Mouse (Mus musculus): Measurements from ENCODE around the gene Col6a6. TPM values are rescaled to one million over a fixed set of nuclear protein-coding genes. Genes with fewer than 3 reads are reported as not detected.

The Col6a6 gene
- polyA plus RNA-seq, 1 experiment from 2014 or later: 1.3 TPM

DNA sequence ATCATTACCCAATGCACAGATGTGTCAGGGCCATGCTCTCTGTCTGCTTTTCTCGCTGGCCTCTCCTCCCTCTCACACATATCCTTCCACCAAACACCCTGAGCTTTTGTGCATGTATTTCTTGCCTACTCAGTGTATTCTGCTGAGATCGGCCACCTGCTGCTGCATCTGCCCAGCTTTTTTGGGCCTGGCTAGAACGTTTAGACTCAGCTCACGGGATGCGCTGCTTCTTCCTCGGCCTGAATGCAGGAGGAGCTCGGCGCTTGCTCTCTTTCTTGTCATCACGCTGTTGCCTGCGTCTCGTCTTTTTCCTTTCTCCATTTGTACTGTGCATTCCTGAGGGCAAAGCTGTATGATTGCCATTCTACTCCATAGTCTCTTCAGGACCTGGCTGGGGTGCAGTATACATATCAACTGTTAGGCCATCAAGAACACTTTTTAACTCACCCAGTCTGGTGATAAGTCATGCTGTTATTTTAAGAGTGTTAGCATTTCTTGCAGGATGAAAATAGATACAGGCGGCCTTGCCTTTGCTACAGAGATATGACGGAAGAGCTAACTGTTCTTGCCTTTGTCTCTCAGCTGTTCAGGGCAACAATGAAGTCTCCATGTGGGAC is 143.3 kb downstream of the Col6a6 start:
- 85% methylated on average over 13 of the region's 13 CpGs for WGBS
- Histone ChIP-seq H3K27me3 (ENCODE audit: control insufficient read depth, insufficient read depth, low read depth, low read length) (no peaks in the 10 kb centered on the region), H3K27ac (ENCODE audit: low read length) (no peak overlapping the region), H3K9me3 (ENCODE audit: control insufficient read depth, low read length) (no peaks in the 10 kb centered on the region), H3K9ac (ENCODE audit: low read length) (no peak overlapping the region), H3K36me3 (ENCODE audit: control insufficient read depth, insufficient read depth, low read length) (peaks cover 26% of the 10 kb centered on the region), H3K4me2 (ENCODE audit: low read depth, low read length) (no peak overlapping the region), H3K4me3 (ENCODE audit: low read length) (no peak overlapping the region), H3K4me1 (replicated peaks; ENCODE audit: control insufficient read depth, insufficient read depth, low read length) (no peaks in the 10 kb centered on the region)
- no peak for ATAC-seq (ENCODE audit: low read depth)

DNA sequence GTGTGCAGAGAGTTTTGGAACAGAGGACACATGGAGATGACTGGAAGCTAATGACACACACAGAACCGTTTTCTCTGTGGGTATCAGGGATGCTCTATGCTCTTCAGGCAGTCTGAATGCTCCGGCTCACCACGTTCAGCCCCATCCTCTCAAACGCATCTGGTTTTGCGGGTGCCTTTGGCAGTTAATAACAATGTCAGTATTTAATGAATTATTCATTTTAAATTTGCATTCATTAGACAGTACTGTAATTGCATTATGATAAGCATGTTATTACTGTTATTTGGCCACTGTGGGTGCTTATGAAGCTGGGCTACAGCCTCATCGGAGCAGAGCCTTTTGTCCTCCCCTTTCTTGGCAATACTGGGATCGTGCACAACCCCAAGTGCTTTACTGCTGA is 146.6 kb downstream of the Col6a6 start:
- 90% methylated on average over 7 of the region's 7 CpGs for WGBS
- H3K4me3 ChIP-seq (ENCODE audit: low read length): no peak overlapping the region
- H3K9me3 ChIP-seq (ENCODE audit: control insufficient read depth, low read length): no peaks in the 10 kb centered on the region
- H3K4me1 ChIP-seq (replicated peaks; ENCODE audit: control insufficient read depth, insufficient read depth, low read length): no peaks in the 10 kb centered on the region
- no peak for ATAC-seq (ENCODE audit: low read depth)
- H3K27me3 ChIP-seq (ENCODE audit: control insufficient read depth, insufficient read depth, low read depth, low read length): no peaks in the 10 kb centered on the region
- no peak overlapping the region for H3K27ac ChIP-seq (ENCODE audit: low read length)
- H3K36me3 ChIP-seq (ENCODE audit: control insufficient read depth, insufficient read depth, low read length): peaks cover 20% of the 10 kb centered on the region
- no peak overlapping the region for H3K9ac ChIP-seq (ENCODE audit: low read length)
- no peak overlapping the region for H3K4me2 ChIP-seq (ENCODE audit: low read depth, low read length)

DNA sequence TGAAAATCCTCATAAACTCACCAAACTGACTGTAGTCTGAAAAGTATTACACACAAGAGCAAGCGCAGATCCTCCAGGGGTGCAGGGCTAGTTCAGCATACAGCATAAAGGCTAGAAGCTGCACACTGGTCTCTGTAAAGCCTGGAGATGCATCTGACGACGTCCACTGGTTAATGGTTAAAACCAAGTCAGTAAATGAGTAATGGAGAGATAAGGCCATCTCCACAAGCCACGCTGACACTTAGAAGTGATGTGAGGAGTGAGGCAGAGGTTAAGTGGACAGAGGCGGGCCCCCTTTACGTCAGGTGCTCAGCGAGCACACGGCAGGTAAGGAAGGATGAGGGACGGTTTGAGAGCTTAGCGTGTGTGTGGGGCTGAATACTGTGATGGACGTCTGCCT is 152.0 kb downstream of the Col6a6 start:
- Histone ChIP-seq H3K4me2 (ENCODE audit: low read depth, low read length) (no peak overlapping the region), H3K4me1 (replicated peaks; ENCODE audit: control insufficient read depth, insufficient read depth, low read length) (peaks cover 3% of the 10 kb centered on the region; the same call in 1 of the 2 replicates), H3K9me3 (ENCODE audit: control insufficient read depth, low read length) (no peaks in the 10 kb centered on the region), H3K27me3 (ENCODE audit: control insufficient read depth, insufficient read depth, low read depth, low read length) (no peaks in the 10 kb centered on the region), H3K4me3 (ENCODE audit: low read length) (no peak overlapping the region), H3K36me3 (ENCODE audit: control insufficient read depth, insufficient read depth, low read length) (peaks cover 13% of the 10 kb centered on the region), H3K9ac (ENCODE audit: low read length) (no peak overlapping the region), H3K27ac (ENCODE audit: low read length) (no peak overlapping the region)
- 49% methylated on average over 11 of the region's 11 CpGs for WGBS
- ATAC-seq (ENCODE audit: low read depth): no peak

DNA sequence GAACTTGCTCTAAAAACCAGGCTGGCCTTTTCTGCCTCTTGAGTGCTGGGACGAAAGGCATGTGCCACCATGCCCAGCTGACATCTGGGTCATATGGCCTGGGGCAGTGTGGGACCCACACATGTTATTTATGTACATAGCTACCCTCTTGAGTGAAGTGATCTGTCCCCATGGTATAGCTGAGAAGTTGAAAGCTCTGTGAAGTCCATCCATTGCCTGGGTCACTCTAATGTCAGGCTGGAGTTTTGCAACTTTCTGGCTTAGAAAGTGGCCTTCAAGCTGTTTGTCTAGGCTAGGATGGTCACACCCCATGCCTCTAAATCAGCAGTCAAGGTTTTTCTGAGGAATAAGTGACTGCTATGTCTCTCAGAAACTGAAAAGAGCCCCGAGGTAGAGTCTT is 155.9 kb downstream of the Col6a6 start:
- H3K27me3 ChIP-seq (ENCODE audit: control insufficient read depth, insufficient read depth, low read depth, low read length): no peaks in the 10 kb centered on the region
- peaks cover 19% of the 10 kb centered on the region for H3K36me3 ChIP-seq (ENCODE audit: control insufficient read depth, insufficient read depth, low read length)
- H3K4me3 ChIP-seq (ENCODE audit: low read length): no peak overlapping the region
- H3K4me1 ChIP-seq (replicated peaks; ENCODE audit: control insufficient read depth, insufficient read depth, low read length): peaks cover 3% of the 10 kb centered on the region; the same call in 1 of the 2 replicates
- WGBS: 59% methylated on average over 2 of the region's 2 CpGs
- no peak overlapping the region for H3K27ac ChIP-seq (ENCODE audit: low read length)
- H3K4me2 ChIP-seq (ENCODE audit: low read depth, low read length): no peak overlapping the region
- H3K9me3 ChIP-seq (ENCODE audit: control insufficient read depth, low read length): no peaks in the 10 kb centered on the region
- H3K9ac ChIP-seq (ENCODE audit: low read length): no peak overlapping the region
- no peak for ATAC-seq (ENCODE audit: low read depth)

DNA sequence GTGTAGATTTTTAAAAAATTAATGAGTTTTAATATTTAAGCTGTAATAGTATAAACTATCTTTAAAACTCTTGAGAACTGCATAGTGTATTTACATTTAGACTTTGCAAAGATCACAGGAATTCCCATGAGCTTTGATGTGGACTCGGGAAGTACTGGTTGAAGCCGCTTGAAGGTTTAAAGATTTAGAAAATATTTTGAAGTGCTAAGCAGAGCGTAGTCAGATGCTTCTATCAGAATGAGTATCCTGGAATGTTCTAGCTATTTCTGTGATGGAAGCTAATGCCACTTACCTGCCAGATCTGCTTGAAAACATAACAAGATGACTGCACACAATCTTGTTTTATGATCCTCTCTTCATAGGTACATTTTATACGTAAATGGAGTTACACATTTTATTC is 157.0 kb downstream of the Col6a6 start:
- peaks cover 19% of the 10 kb centered on the region for H3K36me3 ChIP-seq (ENCODE audit: control insufficient read depth, insufficient read depth, low read length)
- no peak; the same call in 1 of the 2 replicates for ATAC-seq (ENCODE audit: low read depth)
- no peak overlapping the region; the same call in 1 of the 2 replicates for H3K27ac ChIP-seq (ENCODE audit: low read length)
- no peak overlapping the region for H3K4me3 ChIP-seq (ENCODE audit: low read length)
- peaks cover 3% of the 10 kb centered on the region; the same call in 1 of the 2 replicates for H3K4me1 ChIP-seq (replicated peaks; ENCODE audit: control insufficient read depth, insufficient read depth, low read length)
- H3K9me3 ChIP-seq (ENCODE audit: control insufficient read depth, low read length): no peaks in the 10 kb centered on the region
- H3K4me2 ChIP-seq (ENCODE audit: low read depth, low read length): no peak overlapping the region
- WGBS: 48% methylated on average over 4 of the region's 4 CpGs
- H3K9ac ChIP-seq (ENCODE audit: low read length): no peak overlapping the region
- no peaks in the 10 kb centered on the region for H3K27me3 ChIP-seq (ENCODE audit: control insufficient read depth, insufficient read depth, low read depth, low read length)

DNA sequence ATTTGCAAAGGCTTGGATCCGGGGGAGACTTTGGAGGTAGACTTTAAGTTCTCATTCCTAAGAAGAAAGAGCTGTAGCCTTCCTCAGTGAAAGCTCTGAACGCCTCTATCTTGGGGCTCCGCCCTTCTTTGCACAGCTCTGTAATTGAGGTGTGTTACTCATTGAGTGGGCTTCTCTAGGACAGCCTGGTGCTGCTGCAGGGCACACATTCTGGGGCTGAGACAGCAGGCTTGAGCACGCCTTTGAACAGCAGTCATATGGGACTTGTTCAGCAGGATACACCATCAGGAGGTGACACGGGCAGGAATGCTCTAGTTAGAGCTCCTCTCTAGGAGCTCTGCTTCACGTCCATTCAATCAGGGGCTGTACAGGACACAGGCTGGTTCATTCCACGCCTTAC is 162.7 kb downstream of the Col6a6 start:
- H3K27ac ChIP-seq (ENCODE audit: low read length): no peak overlapping the region
- no peak for ATAC-seq (ENCODE audit: low read depth)
- no peaks in the 10 kb centered on the region for H3K4me1 ChIP-seq (replicated peaks; ENCODE audit: control insufficient read depth, insufficient read depth, low read length)
- H3K36me3 ChIP-seq (ENCODE audit: control insufficient read depth, insufficient read depth, low read length): peaks cover 21% of the 10 kb centered on the region
- H3K9me3 ChIP-seq (ENCODE audit: control insufficient read depth, low read length): no peaks in the 10 kb centered on the region
- no peak overlapping the region for H3K9ac ChIP-seq (ENCODE audit: low read length)
- H3K4me3 ChIP-seq (ENCODE audit: low read length): no peak overlapping the region
- H3K4me2 ChIP-seq (ENCODE audit: low read depth, low read length): no peak overlapping the region
- WGBS: 75% methylated on average over 7 of the region's 7 CpGs
- no peaks in the 10 kb centered on the region for H3K27me3 ChIP-seq (ENCODE audit: control insufficient read depth, insufficient read depth, low read depth, low read length)

DNA sequence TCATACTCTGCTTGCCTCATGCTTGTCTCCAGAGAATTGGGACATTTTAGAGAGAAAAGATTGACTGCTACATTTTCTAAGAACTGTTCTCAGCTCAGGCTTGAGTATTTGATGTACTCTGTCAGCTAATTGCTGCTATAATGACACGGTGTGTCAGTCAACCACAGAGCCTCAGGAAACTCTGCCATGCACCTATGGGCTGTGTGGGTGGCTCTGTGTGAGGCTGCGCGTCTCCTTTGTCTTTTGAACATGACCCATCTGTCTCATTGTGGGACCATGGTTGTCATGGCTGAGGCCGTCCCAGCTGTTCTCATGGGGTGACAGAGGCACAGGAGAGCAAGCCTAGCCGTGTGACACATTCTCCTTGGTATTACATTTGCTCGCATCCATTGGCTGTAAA is 168.1 kb downstream of the Col6a6 start:
- H3K36me3 ChIP-seq (ENCODE audit: control insufficient read depth, insufficient read depth, low read length): peaks cover 15% of the 10 kb centered on the region
- no peak overlapping the region for H3K4me2 ChIP-seq (ENCODE audit: low read depth, low read length)
- H3K9me3 ChIP-seq (ENCODE audit: control insufficient read depth, low read length): no peaks in the 10 kb centered on the region
- no peak overlapping the region for H3K9ac ChIP-seq (ENCODE audit: low read length)
- no peak overlapping the region for H3K27ac ChIP-seq (ENCODE audit: low read length)
- ATAC-seq (ENCODE audit: low read depth): no peak
- no peaks in the 10 kb centered on the region for H3K27me3 ChIP-seq (ENCODE audit: control insufficient read depth, insufficient read depth, low read depth, low read length)
- WGBS: 93% methylated on average over 6 of the region's 6 CpGs
- H3K4me1 ChIP-seq (replicated peaks; ENCODE audit: control insufficient read depth, insufficient read depth, low read length): no peaks in the 10 kb centered on the region
- H3K4me3 ChIP-seq (ENCODE audit: low read length): no peak overlapping the region

DNA sequence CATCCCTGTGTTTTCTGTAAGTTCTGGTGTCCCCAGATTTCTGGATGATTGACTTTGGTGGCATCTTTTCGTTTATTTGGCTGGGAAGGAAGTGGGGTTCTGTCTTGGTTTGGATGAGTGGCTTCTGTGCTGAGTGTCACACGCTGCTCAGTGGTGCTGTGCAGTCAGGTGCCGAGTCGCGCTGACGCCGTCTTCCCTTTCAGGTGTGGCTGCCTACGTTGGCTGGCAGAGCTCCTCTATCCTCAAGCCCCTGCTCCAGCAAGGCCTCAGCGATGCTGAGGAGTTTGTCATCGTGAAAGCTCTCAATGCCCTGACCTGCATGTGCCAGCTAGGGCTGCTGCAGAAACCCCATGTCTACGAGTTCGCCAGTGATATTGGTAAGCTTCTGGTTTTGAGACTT is 169.7 kb downstream of the Col6a6 start:
- Histone ChIP-seq H3K4me3 (ENCODE audit: low read length) (no peak overlapping the region), H3K36me3 (ENCODE audit: control insufficient read depth, insufficient read depth, low read length) (peaks cover 22% of the 10 kb centered on the region), H3K9ac (ENCODE audit: low read length) (no peak overlapping the region), H3K27me3 (ENCODE audit: control insufficient read depth, insufficient read depth, low read depth, low read length) (no peaks in the 10 kb centered on the region), H3K9me3 (ENCODE audit: control insufficient read depth, low read length) (no peaks in the 10 kb centered on the region), H3K27ac (ENCODE audit: low read length) (no peak overlapping the region), H3K4me2 (ENCODE audit: low read depth, low read length) (no peak overlapping the region), H3K4me1 (replicated peaks; ENCODE audit: control insufficient read depth, insufficient read depth, low read length) (no peaks in the 10 kb centered on the region)
- no peak for ATAC-seq (ENCODE audit: low read depth)
- 95% methylated on average over 12 of the region's 12 CpGs for WGBS

DNA sequence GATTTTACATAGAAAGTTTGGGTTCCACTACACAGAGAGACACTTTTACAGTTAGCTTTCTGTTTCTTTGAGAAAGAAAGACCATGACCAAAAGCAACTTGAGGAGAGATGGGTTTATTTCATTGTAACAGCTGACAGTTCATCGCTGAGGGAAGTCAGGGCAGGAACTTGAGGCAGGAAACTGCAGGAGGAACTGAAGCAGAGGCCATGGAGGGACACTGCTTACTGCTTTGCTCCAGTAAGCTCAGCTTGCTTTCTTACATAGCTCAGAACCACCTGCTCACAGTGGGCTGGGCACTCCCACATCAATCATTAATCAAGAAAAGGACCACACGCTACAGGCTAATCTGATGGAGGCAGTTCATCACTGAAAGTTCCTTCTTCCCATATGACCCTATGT is 171.8 kb downstream of the Col6a6 start:
- ATAC-seq (ENCODE audit: low read depth): no peak
- Histone ChIP-seq H3K27me3 (ENCODE audit: control insufficient read depth, insufficient read depth, low read depth, low read length) (no peaks in the 10 kb centered on the region), H3K4me1 (replicated peaks; ENCODE audit: control insufficient read depth, insufficient read depth, low read length) (no peaks in the 10 kb centered on the region), H3K4me3 (ENCODE audit: low read length) (no peak overlapping the region), H3K4me2 (ENCODE audit: low read depth, low read length) (no peak overlapping the region), H3K27ac (ENCODE audit: low read length) (no peak overlapping the region), H3K9me3 (ENCODE audit: control insufficient read depth, low read length) (no peaks in the 10 kb centered on the region), H3K36me3 (ENCODE audit: control insufficient read depth, insufficient read depth, low read length) (peaks cover 20% of the 10 kb centered on the region), H3K9ac (ENCODE audit: low read length) (no peak overlapping the region)
- WGBS: 72% methylated on average over 2 of the region's 2 CpGs
